Comparison of ENCODE assay signal across 8 mouse cellular contexts in genomic region chr13:117550108-117550507, GRCm38 (mm10). TPM values are rescaled to one million over a fixed set of nuclear protein-coding genes. Genes with fewer than 3 reads are reported as not detected.
A peak's percentile ranks its signal among the peaks of the same experiment; 100 is the strongest.
DNase-seq lines count a peak whose midpoint lies in the region; ATAC-seq and TF ChIP-seq lines count a peak whose summit lies in the region.
"Had no signal": no experiment of that assay in that cellular context is flagged by ENCODE, and none has a peak within 500 bp of the region (broad histone marks: within the 10 kb centered on the region; RNA-seq: fewer than 3 reads in every experiment).

No protein-coding gene starts in this region.

- H3K4me1 ChIP-seq in spleen, adult 2 months (ENCODE audit: control insufficient read depth, insufficient read depth, insufficient read length), result no peaks in the 10 kb centered on the region
- H3K4me1 ChIP-seq in hindbrain, embryonic 15.5 days (replicated peaks), result no peaks in the 10 kb centered on the region
- no peaks in the 10 kb centered on the region for H3K4me1 ChIP-seq in liver, embryonic 14.5 days (replicated peaks; ENCODE audit: control insufficient read depth in 2 of 2, insufficient read depth in 2 of 2, low read length in 1 of 2)
- H3K4me1 ChIP-seq: limb, embryonic 15.5 days had no signal

- TF ChIP-seq POLR2A in spleen, adult 2 months (IDR thresholded peaks at IDR 0.05; ENCODE audit: low read depth, low read length), result no peak

- H3K36me3 ChIP-seq in spleen, adult 2 months (ENCODE audit: control insufficient read depth, insufficient read depth, low read length), result no peaks in the 10 kb centered on the region
- no peaks in the 10 kb centered on the region for H3K36me3 ChIP-seq in hindbrain, embryonic 15.5 days
- no peaks in the 10 kb centered on the region for H3K36me3 ChIP-seq in liver, embryonic 14.5 days (replicated peaks; ENCODE audit: control insufficient read depth, insufficient read depth, low read depth)
- H3K36me3 ChIP-seq: limb, embryonic 15.5 days had no signal

- 49% methylated on average over 3 of the region's 3 CpGs for WGBS in spleen, adult 2 months
- WGBS in hindbrain, embryonic 15.5 days, result 33% methylated on average over 3 of the region's 3 CpGs
- 34% methylated on average over 3 of the region's 3 CpGs for WGBS in liver, embryonic 14.5 days (ENCODE audit: insufficient replicate concordance)

- TF ChIP-seq EP300 in liver, embryonic 14.5 days (IDR thresholded peaks at IDR 0.05; ENCODE audit: low read depth), result no peak

- H3K4me3 ChIP-seq in spleen, adult 2 months (ENCODE audit: extremely low read depth, insufficient read depth, insufficient read length), result no peak overlapping the region
- H3K4me3 ChIP-seq in hindbrain, embryonic 15.5 days, result no peak overlapping the region
- H3K4me3 ChIP-seq in liver, embryonic 14.5 days (ENCODE audit: insufficient read depth in 1 of 2, low read depth in 2 of 2, low read length in 2 of 2), result no peak overlapping the region
- H3K4me3 ChIP-seq: limb, embryonic 15.5 days had no signal

- TF ChIP-seq CTCF in spleen, adult 2 months (IDR thresholded peaks at IDR 0.05; ENCODE audit: extremely low read depth, insufficient read depth, insufficient read length, insufficient replicate concordance), result peak; percentile 27; the same call in 1 of the 2 replicates
- TF ChIP-seq CTCF in liver, embryonic 14.5 days (IDR thresholded peaks at IDR 0.05; ENCODE audit: low read depth), result peak; percentile 68

- peak; percentile 82 for ATAC-seq in hindbrain, embryonic 15.5 days (ENCODE audit: low FRiP score, low read depth)
- no peak for ATAC-seq in liver, embryonic 14.5 days (ENCODE audit: insufficient read depth)

- no peaks in the 10 kb centered on the region for H3K9me3 ChIP-seq in hindbrain, embryonic 15.5 days
- no peaks in the 10 kb centered on the region for H3K9me3 ChIP-seq in liver, embryonic 14.5 days (ENCODE audit: control insufficient read depth, low read length)
- H3K9me3 ChIP-seq: limb, embryonic 15.5 days had no signal

- no peak overlapping the region for H3K27ac ChIP-seq in spleen, adult 2 months (ENCODE audit: insufficient read depth, low read length)
- no peak overlapping the region for H3K27ac ChIP-seq in hindbrain, embryonic 15.5 days (replicated peaks)
- no peak overlapping the region for H3K27ac ChIP-seq in liver, embryonic 14.5 days
- H3K27ac ChIP-seq: limb, embryonic 15.5 days had no signal

- no peak for DNase-seq in spleen, adult 2 months (ENCODE audit: low read depth in 1 of 2, low spot score in 2 of 2)
- no peak for DNase-seq in spleen, postnatal 36 days (ENCODE audit: low spot score in 2 of 2)
- peak; percentile 57 for DNase-seq in adipocyte (ENCODE audit: low spot score)
- peak; percentile 56 for DNase-seq in embryo, embryonic 11 days
- DNase-seq in liver, embryonic 14.5 days (ENCODE audit: low read depth in 3 of 3, low spot score in 3 of 3), result peak in 2 of 3 experiments; percentile 1 to 7
- DNase-seq in right cerebral cortex, adult 2 months (ENCODE audit: low spot score in 2 of 2), result peak; percentile 56 to 71

- no peak overlapping the region for H3K4me2 ChIP-seq in hindbrain, embryonic 15.5 days
- no peak overlapping the region for H3K4me2 ChIP-seq in liver, embryonic 14.5 days (ENCODE audit: low read depth)
- H3K4me2 ChIP-seq: limb, embryonic 15.5 days had no signal

- no peaks in the 10 kb centered on the region for H3K27me3 ChIP-seq in spleen, adult 2 months (ENCODE audit: control insufficient read depth, insufficient read depth, low read length)
- H3K27me3 ChIP-seq in hindbrain, embryonic 15.5 days, result no peaks in the 10 kb centered on the region
- no peaks in the 10 kb centered on the region for H3K27me3 ChIP-seq in liver, embryonic 14.5 days (ENCODE audit: control insufficient read depth, insufficient read depth, low read length)
- H3K27me3 ChIP-seq: limb, embryonic 15.5 days had no signal

- no peak overlapping the region for H3K9ac ChIP-seq in hindbrain, embryonic 15.5 days
- H3K9ac ChIP-seq in liver, embryonic 14.5 days (replicated peaks), result no peak overlapping the region
- H3K9ac ChIP-seq: limb, embryonic 15.5 days had no signal

RNA-seq across cellular contexts. Expression of gene Hcn1, which starts 52.0 kb away (rescaled TPM):
- not detected in 2 replicates for polyA plus RNA-seq in spleen, adult 2 months (2012; rRNA removed)
- polyA plus RNA-seq in hindbrain, embryonic 15.5 days (2015; fragmentation: Nextera tagmentation; extraction: Ambion mirVana), result 1.3 and 1.4 TPM in 2 replicates
- polyA plus RNA-seq in liver, embryonic 14.5 days (2012; rRNA removed), result under 0.01 TPM in 1 of 2 replicates, not detected in the other
- polyA plus RNA-seq in liver, embryonic 14.5 days (2014; fragmentation: Nextera tagmentation; extraction: Ambion mirVana), result not detected in 2 replicates

Comparison
In these comparisons a context has a peak if more than half of its experiments do, and no peak if none do; other contexts are left out.
1. DNase-seq: peak in adipocyte (single experiment), embryo, embryonic 11 days (single experiment), liver, embryonic 14.5 days (2 of 3) and right cerebral cortex, adult 2 months (2 of 2); none in spleen, adult 2 months (0 of 2) and spleen, postnatal 36 days (0 of 2).